Mouse (Mus musculus) B cell, adult 2 months (primary cell): Measurements from ENCODE around the gene H1f0.
A peak's percentile ranks its signal among the peaks of the same experiment; 100 is the strongest.
"Not testable (repeated sequence)": the region's sequence is repeated elsewhere in the genome, so short reads cannot be mapped to it uniquely, and the experiment has no call there.

Source experiments
- DNase-seq, 2 experiments: peaks; one replicate each; pipeline ENCODE4 v3.0.0; 2022

H1f0 gene

GRCm38 (mm10) chr15:79006638-79007037, 21.6 kb upstream of the H1f0 start:
- no peak for DNase-seq

GRCm38 (mm10) chr15:79007059-79007458, 21.2 kb upstream of the H1f0 start:
- DNase-seq, result no peak

- DNase-seq, result not testable (repeated sequence)
Measured at GRCm38 (mm10) chr15:79007836-79008235, 20.4 kb upstream of the H1f0 start.

GRCm38 (mm10) chr15:79009734-79010133, 18.5 kb upstream of the H1f0 start:
- DNase-seq, result no peak

GRCm38 (mm10) chr15:79011550-79011949, 16.7 kb upstream of the H1f0 start:
- no peak for DNase-seq

- DNase-seq, result no peak
Measured at GRCm38 (mm10) chr15:79013382-79013781, 14.9 kb upstream of the H1f0 start.

GRCm38 (mm10) chr15:79018191-79018590, 10.1 kb upstream of the H1f0 start:
- no peak for DNase-seq

GRCm38 (mm10) chr15:79018886-79019285, 9.4 kb upstream of the H1f0 start:
- no peak for DNase-seq

GRCm38 (mm10) chr15:79022671-79023230, 5.5 kb upstream of the H1f0 start:
- DNase-seq, result no peak

GRCm38 (mm10) chr15:79023366-79023765, 4.9 kb upstream of the H1f0 start:
- DNase-seq, result no peak

- no peak for DNase-seq
Measured at GRCm38 (mm10) chr15:79025687-79026308, 2.5 kb upstream of the H1f0 start.

GRCm38 (mm10) chr15:79026511-79027290, 1.5 kb upstream of the H1f0 start:
- no peak for DNase-seq

GRCm38 (mm10) chr15:79027291-79028205, 702 bp upstream of the H1f0 start:
- peak; percentile 20 to 21 for DNase-seq

GRCm38 (mm10) chr15:79028823-79029484, 704 bp downstream of the H1f0 start:
- no peak for DNase-seq

GRCm38 (mm10) chr15:79029519-79030241, 1.4 kb downstream of the H1f0 start:
- DNase-seq, result no peak

- peak; percentile 45 to 51 for DNase-seq
Measured at GRCm38 (mm10) chr15:79030551-79031435, 2.5 kb downstream of the H1f0 start.

GRCm38 (mm10) chr15:79031908-79032307, 3.7 kb downstream of the H1f0 start:
- not testable (repeated sequence) for DNase-seq

- peak; percentile 84 to 86 for DNase-seq
Measured at GRCm38 (mm10) chr15:79037913-79038328, 9.7 kb downstream of the H1f0 start.

GRCm38 (mm10) chr15:79038331-79038730, 10.1 kb downstream of the H1f0 start:
- DNase-seq, result no peak

GRCm38 (mm10) chr15:79038853-79039252, 10.6 kb downstream of the H1f0 start:
- peak; percentile 88 to 91 for DNase-seq
